Mouse (Mus musculus): ENCODE data around the gene Bhlhe23.

DNA sequence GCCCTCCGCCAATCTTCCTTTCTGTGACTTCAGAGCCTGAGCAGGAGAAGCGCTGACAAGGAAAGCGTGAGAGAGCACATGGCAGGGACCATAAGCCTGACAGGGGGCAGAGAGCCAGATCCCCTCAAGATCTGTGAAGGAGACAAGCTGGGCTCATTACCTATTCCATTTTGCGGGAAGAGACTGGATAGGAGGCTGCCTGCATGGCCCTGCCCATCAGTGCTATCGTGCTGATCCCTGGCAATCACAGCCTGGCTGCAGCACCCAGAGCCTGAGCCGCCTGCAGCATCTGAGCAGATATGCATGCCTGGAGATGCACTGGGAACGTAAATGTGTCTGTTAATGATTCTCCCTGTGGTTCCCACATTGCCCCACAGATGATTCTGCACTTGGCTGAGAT is 12.1 kb upstream of the Bhlhe23 start:
- no peak for TF ChIP-seq POLR2A (IDR thresholded peaks at IDR 0.05; ENCODE audit: borderline replicate concordance, extremely low read depth, insufficient read depth, insufficient read length, poor library complexity, severe bottlenecking)
- TF ChIP-seq CTCF (IDR thresholded peaks at IDR 0.05; ENCODE audit: borderline replicate concordance, extremely low read depth, insufficient read depth, insufficient read length), result no peak

Data from brain, embryonic 14.5 days (tissue).